Mouse (Mus musculus): Measurements from ENCODE around the gene Epha2.

DNA sequence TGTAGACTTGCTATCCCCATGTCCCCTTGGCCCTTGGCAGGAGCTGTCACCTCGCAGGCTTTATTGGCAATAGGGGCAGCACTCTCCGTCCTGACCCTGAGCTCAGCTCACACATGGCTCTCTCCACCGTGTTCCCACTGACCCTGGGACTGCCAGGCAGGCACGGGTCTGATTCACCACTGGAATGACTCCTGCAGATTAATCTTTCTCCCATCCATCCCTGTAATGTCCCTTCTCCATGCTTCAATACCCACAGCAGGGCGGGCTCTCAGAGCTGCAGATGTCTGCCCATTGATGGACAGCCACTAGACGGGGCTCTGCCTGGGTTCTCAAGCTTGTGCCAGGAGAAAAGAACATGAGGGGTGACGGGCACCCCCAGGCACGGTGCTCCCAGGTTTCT lies 64.1 kb downstream of the Epha2 start:
- no peak for TF ChIP-seq CTCF (conservative IDR thresholded peaks at IDR 0.05; ENCODE audit: low read length)
- TF ChIP-seq POU5F1 (IDR thresholded peaks at IDR 0.05; ENCODE audit: borderline replicate concordance, low read length) = no peak
- TF ChIP-seq NANOG (IDR thresholded peaks at IDR 0.05; ENCODE audit: borderline replicate concordance, low read length) = no peak
